Mouse (Mus musculus) limb, embryonic 12.5 days (tissue): Measurements from ENCODE around the gene Sox6. TPM values are rescaled to one million over a fixed set of nuclear protein-coding genes. Genes with fewer than 3 reads are reported as not detected.

Experiments used
- ATAC-seq: fragments of 200-750 bp; cut with Nextera tagmentation; 2 replicates; pipeline ENCODE4 v1.8.0; 2017; ENCODE audit warnings: low read depth, moderate TSS enrichment; ENCODE audit not compliant: insufficient number of reproducible peaks, insufficient read depth, low FRiP score, low TSS enrichment
- H3K27ac ChIP-seq: fragments of 300-500 bp; sonication (generic); 2 replicates; pipeline ENCODE4 v1.5.1; 2016; ENCODE audit warnings: mild to moderate bottlenecking, moderate library complexity
- H3K27me3 ChIP-seq: fragments of 300-500 bp; sonication (generic); 2 replicates; pipeline ENCODE4 v1.6.1; 2016; ENCODE audit warnings: mild to moderate bottlenecking, moderate library complexity
- H3K36me3 ChIP-seq: fragments of 300-500 bp; sonication (generic); 2 replicates; pipeline ENCODE4 v1.6.1; 2016; ENCODE audit warnings: mild to moderate bottlenecking, moderate library complexity
- H3K4me1 ChIP-seq: fragments of 300-500 bp; sonication (generic); replicated peaks from 2 replicates; pipeline ENCODE4 v1.6.1; 2016
- H3K4me2 ChIP-seq: fragments of 300-500 bp; sonication (generic); 2 replicates; pipeline ENCODE4 v1.6.1; 2016; ENCODE audit warnings: mild to moderate bottlenecking, moderate library complexity
- H3K4me3 ChIP-seq: fragments of 300-500 bp; sonication (generic); replicated peaks from 2 replicates; pipeline ENCODE4 v1.5.1; 2016; ENCODE audit warnings: mild to moderate bottlenecking
- H3K9ac ChIP-seq: fragments of 300-500 bp; sonication (generic); replicated peaks from 2 replicates; pipeline ENCODE4 v1.6.1; 2016; ENCODE audit warnings: mild to moderate bottlenecking, moderate library complexity
- H3K9me3 ChIP-seq: fragments of 300-500 bp; sonication (generic); 2 replicates; pipeline ENCODE4 v1.6.1; 2016; ENCODE audit warnings: mild to moderate bottlenecking, moderate library complexity
- WGBS: fragments of 180-500 bp; shearing (Covaris S2); methylation state at CpG from one replicate; pipeline ENCODE4 v1.1.7; 2016; 5-methylcytosine and 5-hydroxymethylcytosine counted together
- polyA plus RNA-seq: library from polyadenylated mRNA; unstranded; fragments of >200 nt; fragmentation: Nextera tagmentation; extraction: Ambion mirVana; gene quantifications from 2 replicates; pipeline ENCODE4 v1.2.1, GENCODE M21; 2016

Gene Sox6
- polyA plus RNA-seq, 1 experiment from 2014 or later = 91.5 TPM

- no peak for ATAC-seq
- Histone ChIP-seq H3K4me3 (no peak overlapping the region), H3K27me3 (peaks cover 16% of the 10 kb centered on the region; the same call in 1 of the 2 replicates), H3K36me3 (no peaks in the 10 kb centered on the region), H3K27ac (no peak overlapping the region), H3K9me3 (no peaks in the 10 kb centered on the region), H3K4me2 (no peak overlapping the region), H3K4me1 (peaks cover 16% of the 10 kb centered on the region), H3K9ac (no peak overlapping the region)
- 26% methylated on average over 10 of the region's 10 CpGs for WGBS
These were observed 526.8 kb downstream of the Sox6 start for GRCm38 (mm10) chr7:115511777-115512176.

GRCm38 (mm10) chr7:115511091-115511490 lies 527.5 kb downstream of the Sox6 start:
- Histone ChIP-seq H3K4me2 (no peak overlapping the region), H3K4me1 (peaks cover 16% of the 10 kb centered on the region), H3K27me3 (peaks cover 16% of the 10 kb centered on the region; the same call in 1 of the 2 replicates), H3K27ac (no peak overlapping the region), H3K9me3 (no peaks in the 10 kb centered on the region), H3K36me3 (no peaks in the 10 kb centered on the region), H3K9ac (no peak overlapping the region), H3K4me3 (no peak overlapping the region)
- ATAC-seq = no peak
- WGBS = 84% methylated on average over 5 of the region's 5 CpGs

DNA sequence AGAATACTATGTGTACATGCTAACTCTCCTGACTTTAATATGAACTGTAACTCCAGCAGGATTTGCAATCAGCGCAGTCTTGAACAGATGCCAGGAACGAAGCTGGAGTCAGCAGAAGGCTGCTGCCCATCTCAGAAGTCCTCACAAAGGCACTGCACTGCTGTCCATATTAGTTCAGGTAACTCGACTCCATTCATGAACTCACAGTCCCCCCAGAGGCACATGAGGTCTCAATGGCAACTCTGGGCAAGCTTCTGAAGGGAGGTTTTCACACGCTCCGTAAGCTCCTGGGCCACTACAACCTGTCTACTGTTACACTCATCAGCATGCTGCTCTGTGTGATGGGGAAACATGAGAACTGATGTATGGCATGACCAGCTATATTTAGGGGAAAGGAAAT lies 528.6 kb downstream of the Sox6 start:
- H3K4me2 ChIP-seq = no peak overlapping the region
- peak; percentile 59; the same call in 1 of the 2 replicates for ATAC-seq
- 0 out of 2 replicates have a peak, but pooled peaks cover under 1% of the 10 kb centered on the region for H3K36me3 ChIP-seq
- 44% methylated on average over 5 of the region's 5 CpGs for WGBS
- H3K9ac ChIP-seq = no peak overlapping the region
- H3K9me3 ChIP-seq = no peaks in the 10 kb centered on the region
- no peak overlapping the region for H3K4me3 ChIP-seq
- H3K4me1 ChIP-seq = peaks cover 16% of the 10 kb centered on the region
- peaks cover 12% of the 10 kb centered on the region; the same call in 1 of the 2 replicates for H3K27me3 ChIP-seq
- H3K27ac ChIP-seq = no peak overlapping the region; the same call in 1 of the 2 replicates

- Histone ChIP-seq H3K9ac (no peak overlapping the region), H3K36me3 (0 out of 2 replicates have a peak, but pooled peaks cover 5% of the 10 kb centered on the region), H3K27me3 (peaks cover 12% of the 10 kb centered on the region; the same call in 1 of the 2 replicates), H3K4me1 (peaks cover 21% of the 10 kb centered on the region), H3K9me3 (no peaks in the 10 kb centered on the region), H3K4me2 (no peak overlapping the region), H3K27ac (no peak overlapping the region), H3K4me3 (no peak overlapping the region)
- no peak for ATAC-seq
- WGBS = 49% methylated on average over 6 of the region's 6 CpGs
These were observed 532.2 kb downstream of the Sox6 start for GRCm38 (mm10) chr7:115506385-115506784.

GRCm38 (mm10) chr7:115501497-115501896 lies 537.1 kb downstream of the Sox6 start:
- Histone ChIP-seq H3K4me2 (no peak overlapping the region), H3K4me3 (no peak overlapping the region), H3K27me3 (no peaks in the 10 kb centered on the region; the same call in 1 of the 2 replicates), H3K4me1 (peaks cover 23% of the 10 kb centered on the region), H3K9ac (no peak overlapping the region), H3K9me3 (no peaks in the 10 kb centered on the region), H3K27ac (peak overlapping the region; percentile 66), H3K36me3 (0 out of 2 replicates have a peak, but pooled peaks cover 5% of the 10 kb centered on the region)
- no peak for ATAC-seq
- 22% methylated on average over 3 of the region's 3 CpGs for WGBS

DNA sequence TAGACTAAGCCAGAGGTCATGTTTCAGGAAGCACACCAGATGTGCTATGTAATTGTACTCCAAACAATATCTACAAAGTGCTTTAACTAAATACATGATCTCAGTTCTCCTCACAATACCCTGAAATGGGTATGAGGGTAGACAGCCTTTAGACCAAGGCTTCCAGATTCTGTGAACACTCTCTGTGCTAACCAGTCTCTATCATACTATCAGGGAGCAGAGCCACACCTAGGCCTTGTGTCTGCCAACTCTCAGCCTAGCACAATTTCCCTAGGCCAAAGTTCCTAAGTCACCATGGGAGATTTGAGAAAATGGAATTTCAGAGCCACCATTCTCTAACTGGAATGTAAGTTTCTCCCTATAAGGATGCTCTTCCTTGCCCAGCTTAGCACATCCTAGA lies 537.8 kb downstream of the Sox6 start:
- Histone ChIP-seq H3K9ac (no peak overlapping the region), H3K4me3 (no peak overlapping the region), H3K27ac (peak overlapping the region; percentile 43; the same call in 1 of the 2 replicates), H3K4me1 (peaks cover 23% of the 10 kb centered on the region), H3K9me3 (no peaks in the 10 kb centered on the region), H3K36me3 (0 out of 2 replicates have a peak, but pooled peaks cover 5% of the 10 kb centered on the region), H3K4me2 (no peak overlapping the region), H3K27me3 (no peaks in the 10 kb centered on the region; the same call in 1 of the 2 replicates)
- no peak for ATAC-seq

GRCm38 (mm10) chr7:115500170-115500569 lies 538.4 kb downstream of the Sox6 start:
- 0 out of 2 replicates have a peak, but pooled peaks cover 5% of the 10 kb centered on the region for H3K36me3 ChIP-seq
- no peak for ATAC-seq
- no peak overlapping the region for H3K4me3 ChIP-seq
- H3K9me3 ChIP-seq = no peaks in the 10 kb centered on the region
- no peak overlapping the region for H3K9ac ChIP-seq
- peaks cover 23% of the 10 kb centered on the region for H3K4me1 ChIP-seq
- H3K27ac ChIP-seq = peak overlapping the region; percentile 53; the same call in 1 of the 2 replicates
- WGBS = 44% methylated on average over 7 of the region's 7 CpGs
- no peaks in the 10 kb centered on the region; the same call in 1 of the 2 replicates for H3K27me3 ChIP-seq
- no peak overlapping the region for H3K4me2 ChIP-seq

- no peak overlapping the region for H3K27ac ChIP-seq
- ATAC-seq = no peak
- no peak overlapping the region for H3K9ac ChIP-seq
- no peaks in the 10 kb centered on the region for H3K36me3 ChIP-seq
- no peaks in the 10 kb centered on the region for H3K27me3 ChIP-seq
- no peak overlapping the region for H3K4me3 ChIP-seq
- peaks cover 34% of the 10 kb centered on the region for H3K4me1 ChIP-seq
- no peaks in the 10 kb centered on the region for H3K9me3 ChIP-seq
- H3K4me2 ChIP-seq = no peak overlapping the region
- 62% methylated on average over 5 of the region's 5 CpGs for WGBS
These were observed 546.9 kb downstream of the Sox6 start for GRCm38 (mm10) chr7:115491721-115492120.

DNA sequence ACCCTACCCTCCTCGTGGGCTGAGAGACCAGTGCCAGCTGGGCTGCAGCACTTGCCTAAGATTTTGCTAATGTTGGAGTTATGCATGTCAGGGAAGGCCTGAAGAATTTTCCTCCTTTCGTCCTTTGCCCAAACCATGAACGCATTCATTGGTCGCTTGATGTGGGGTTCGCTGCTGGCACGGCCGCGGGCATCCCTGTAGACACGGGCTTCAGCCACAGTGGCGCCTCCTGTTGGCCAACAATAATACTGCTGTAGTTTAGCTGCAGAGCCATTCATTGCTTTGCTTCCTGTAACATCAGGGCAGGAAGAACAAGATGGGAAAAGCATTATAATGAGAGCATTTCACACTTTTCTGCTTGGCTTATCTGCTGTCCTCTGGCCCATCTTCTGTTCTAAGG lies 549.0 kb downstream of the Sox6 start:
- 59% methylated on average over 10 of the region's 10 CpGs for WGBS
- no peaks in the 10 kb centered on the region for H3K9me3 ChIP-seq
- H3K4me3 ChIP-seq = no peak overlapping the region
- H3K4me1 ChIP-seq = peaks cover 36% of the 10 kb centered on the region
- no peak overlapping the region for H3K9ac ChIP-seq
- H3K27me3 ChIP-seq = no peaks in the 10 kb centered on the region
- ATAC-seq = no peak
- no peak overlapping the region for H3K4me2 ChIP-seq
- 0 out of 2 replicates have a peak, but pooled peaks cover 3% of the 10 kb centered on the region for H3K36me3 ChIP-seq
- peak overlapping the region; percentile 77 for H3K27ac ChIP-seq

DNA sequence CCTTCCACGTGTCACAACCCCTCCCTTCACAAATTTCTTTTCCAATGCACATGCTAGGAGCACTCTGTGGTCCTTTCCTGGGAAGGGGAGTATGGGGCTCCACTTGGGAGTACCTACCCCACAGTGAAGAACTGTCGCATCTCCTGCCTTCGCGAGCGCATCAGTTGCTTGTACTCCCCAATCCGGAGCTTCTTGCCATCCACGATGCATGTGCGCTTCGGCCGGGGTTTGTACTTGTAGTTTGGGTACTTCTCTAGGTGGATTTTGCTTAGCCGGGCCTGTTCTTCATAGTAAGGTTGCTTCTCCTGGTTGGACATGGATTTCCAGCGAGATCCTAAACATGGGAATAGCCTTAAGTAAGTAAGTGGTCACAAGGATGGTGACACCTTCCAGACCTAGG lies 552.2 kb downstream of the Sox6 start:
- H3K9me3 ChIP-seq = no peaks in the 10 kb centered on the region
- ATAC-seq = no peak
- H3K27me3 ChIP-seq = no peaks in the 10 kb centered on the region
- H3K4me1 ChIP-seq = peaks cover 32% of the 10 kb centered on the region
- WGBS = 91% methylated on average over 12 of the region's 12 CpGs
- no peak overlapping the region for H3K4me2 ChIP-seq
- H3K27ac ChIP-seq = no peak overlapping the region
- peaks cover 7% of the 10 kb centered on the region; the same call in 1 of the 2 replicates for H3K36me3 ChIP-seq
- no peak overlapping the region for H3K9ac ChIP-seq
- H3K4me3 ChIP-seq = no peak overlapping the region

- Histone ChIP-seq H3K9ac (no peak overlapping the region; the same call in 1 of the 2 replicates), H3K4me1 (peaks cover 32% of the 10 kb centered on the region), H3K27ac (no peak overlapping the region), H3K27me3 (no peaks in the 10 kb centered on the region), H3K4me2 (no peak overlapping the region), H3K4me3 (no peak overlapping the region), H3K36me3 (peaks cover 7% of the 10 kb centered on the region; the same call in 1 of the 2 replicates), H3K9me3 (no peaks in the 10 kb centered on the region)
- 82% methylated on average over 2 of the region's 2 CpGs for WGBS
- no peak for ATAC-seq
These were observed 552.8 kb downstream of the Sox6 start for GRCm38 (mm10) chr7:115485664-115486409.
